Mouse (Mus musculus) MEL (cell line): ENCODE measurements around the gene Fnbp4.

Experiments used
- CHD1 ChIP-seq: IDR thresholded peaks from 2 replicates; pipeline ENCODE4 v1.6.1; 2012; ENCODE audit warnings: low read depth, mild to moderate bottlenecking, inconsistent platforms, low read length, improper control_type of control experiment
- CTCF ChIP-seq, 3 experiments: IDR thresholded peaks in 2 of 3; conservative IDR thresholded peaks in 1 of 3; 2 replicates each; pipeline ENCODE4 v1.5.1; 2011 to 2012; ENCODE audit warnings: low read length in 3 of 3, low read depth in 2 of 3, mild to moderate bottlenecking in 2 of 3, improper control_type of control experiment in 1 of 3, inconsistent platforms in 1 of 3, mixed read lengths in 1 of 3, moderate library complexity in 1 of 3; ENCODE audit not compliant: control insufficient read depth in 1 of 3, insufficient read depth in 1 of 3, poor library complexity in 1 of 3, severe bottlenecking in 1 of 3
- E2F4 ChIP-seq: IDR thresholded peaks from 2 replicates; pipeline ENCODE4 v1.6.1; 2011; ENCODE audit warnings: low read depth, low read length, improper control_type of control experiment, borderline replicate concordance
- EP300 ChIP-seq, 2 experiments: IDR thresholded peaks; 2 replicates each; pipeline ENCODE4 v1.6.1; 2011; ENCODE audit warnings: improper control_type of control experiment in 2 of 2, low read length in 2 of 2, low read depth in 1 of 2, mild to moderate bottlenecking in 1 of 2
- NELFE ChIP-seq: IDR thresholded peaks from 2 replicates; pipeline ENCODE4 v1.6.1; 2011; ENCODE audit warnings: low read depth, low read length, improper control_type of control experiment
- NRF1 ChIP-seq: IDR thresholded peaks from 2 replicates; pipeline ENCODE4 v1.6.1; 2014; ENCODE audit warnings: low read depth, mild to moderate bottlenecking, inconsistent platforms, low read length, improper control_type of control experiment, moderate library complexity; ENCODE audit not compliant: poor library complexity, insufficient read depth, severe bottlenecking
- USF1 ChIP-seq: IDR thresholded peaks from 2 replicates; pipeline ENCODE4 v1.6.1; 2014; ENCODE audit warnings: low read depth, mild to moderate bottlenecking, inconsistent platforms, low read length, improper control_type of control experiment, moderate library complexity

DNA sequence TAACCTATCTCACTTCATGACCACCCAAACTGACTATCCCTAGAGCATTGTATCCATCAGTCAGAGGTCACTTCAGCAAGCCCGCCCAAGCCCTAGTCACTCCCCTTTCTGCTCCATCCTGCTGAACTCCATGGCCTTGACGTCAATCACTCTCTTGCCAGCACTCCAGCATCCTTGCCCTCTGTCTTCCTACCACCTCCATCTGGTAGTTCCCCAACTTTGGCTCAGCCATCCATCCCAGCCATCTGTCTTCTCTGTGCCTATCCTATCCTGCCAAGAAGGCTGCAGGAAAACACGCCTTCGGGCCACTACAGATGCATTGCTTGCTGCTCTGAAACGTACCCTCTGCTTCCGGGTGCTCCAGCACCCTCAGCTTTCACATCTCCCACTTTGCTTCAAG is 78.6 kb downstream of the Fnbp4 start:
- no peak for TF ChIP-seq USF1
- no peak for TF ChIP-seq CHD1
- no peak for TF ChIP-seq E2F4
- no peak for TF ChIP-seq NRF1
- no peak for TF ChIP-seq EP300 (IDR thresholded peaks at IDR 0.05; ENCODE audit: low read depth in 1 of 2, low read length in 2 of 2)
- TF ChIP-seq NELFE, result no peak
- TF ChIP-seq CTCF (IDR thresholded peaks at IDR 0.05 in 2 of 3, conservative IDR thresholded peaks at IDR 0.05 in 1 of 3; ENCODE audit: control insufficient read depth in 1 of 3, insufficient read depth in 1 of 3, low read depth in 2 of 3, low read length in 3 of 3, poor library complexity in 1 of 3, severe bottlenecking in 1 of 3), result no peak
